Mouse (Mus musculus): ENCODE results near the gene Gjd3. TPM values are rescaled to one million over a fixed set of nuclear protein-coding genes. Genes with fewer than 3 reads are reported as not detected.
A peak's percentile ranks its signal among the peaks of the same experiment; 100 is the strongest.

Gene Gjd3
- polyA plus RNA-seq, 1 experiment: 0.56 TPM

GRCm38 (mm10) chr11:98963191-98964021, 19.4 kb downstream of the Gjd3 start:
- peak overlapping the region; percentile 33 for H3K4me3 ChIP-seq (ENCODE audit: extremely low read depth, insufficient read depth, insufficient read length)
- peaks cover 15% of the 10 kb centered on the region for H3K36me3 ChIP-seq (ENCODE audit: control insufficient read depth, insufficient read depth, low read length)
- WGBS: 4% methylated on average over 32 of the region's 32 CpGs
- DNase-seq (ENCODE audit: low read depth in 1 of 2, low spot score in 2 of 2): peak in 1 of 2 experiments; percentile 57
- H3K4me1 ChIP-seq (ENCODE audit: control insufficient read depth, insufficient read depth, insufficient read length): peaks cover 44% of the 10 kb centered on the region
- H3K27ac ChIP-seq (ENCODE audit: insufficient read depth, low read length): peak overlapping the region; percentile 45; the same call in 1 of the 2 replicates
- H3K27me3 ChIP-seq (ENCODE audit: control insufficient read depth, insufficient read depth, low read length): no peaks in the 10 kb centered on the region
- TF ChIP-seq CTCF (IDR thresholded peaks at IDR 0.05; ENCODE audit: extremely low read depth, insufficient read depth, insufficient read length, insufficient replicate concordance) (no peak), POLR2A (IDR thresholded peaks at IDR 0.05; ENCODE audit: low read depth, low read length) (no peak)

- TF ChIP-seq CTCF (IDR thresholded peaks at IDR 0.05; ENCODE audit: extremely low read depth, insufficient read depth, insufficient read length, insufficient replicate concordance) (no peak), POLR2A (IDR thresholded peaks at IDR 0.05; ENCODE audit: low read depth, low read length) (no peak)
- H3K4me1 ChIP-seq (ENCODE audit: control insufficient read depth, insufficient read depth, insufficient read length): peaks cover 44% of the 10 kb centered on the region
- DNase-seq (ENCODE audit: low read depth in 1 of 2, low spot score in 2 of 2): no peak
- peaks cover 8% of the 10 kb centered on the region for H3K36me3 ChIP-seq (ENCODE audit: control insufficient read depth, insufficient read depth, low read length)
- 48% methylated on average over 12 of the region's 12 CpGs for WGBS
- peak overlapping the region; percentile 11; the same call in 1 of the 2 replicates for H3K27ac ChIP-seq (ENCODE audit: insufficient read depth, low read length)
- H3K4me3 ChIP-seq (ENCODE audit: extremely low read depth, insufficient read depth, insufficient read length): no peak overlapping the region; the same call in 1 of the 2 replicates
- H3K27me3 ChIP-seq (ENCODE audit: control insufficient read depth, insufficient read depth, low read length): no peaks in the 10 kb centered on the region
Observed at GRCm38 (mm10) chr11:98962421-98963095, 20.3 kb downstream of the Gjd3 start.

- peak overlapping the region; percentile 4; the same call in 1 of the 2 replicates for H3K4me3 ChIP-seq (ENCODE audit: extremely low read depth, insufficient read depth, insufficient read length)
- no peak for DNase-seq (ENCODE audit: low read depth in 1 of 2, low spot score in 2 of 2)
- 0 out of 2 replicates have a peak overlapping the region, but pooled peaks have one; percentile 62 for H3K27ac ChIP-seq (ENCODE audit: insufficient read depth, low read length)
- WGBS: 22% methylated on average over 8 of the region's 8 CpGs
- H3K36me3 ChIP-seq (ENCODE audit: control insufficient read depth, insufficient read depth, low read length): peaks cover 3% of the 10 kb centered on the region
- H3K4me1 ChIP-seq (ENCODE audit: control insufficient read depth, insufficient read depth, insufficient read length): peaks cover 44% of the 10 kb centered on the region
- no peaks in the 10 kb centered on the region for H3K27me3 ChIP-seq (ENCODE audit: control insufficient read depth, insufficient read depth, low read length)
- TF ChIP-seq POLR2A (IDR thresholded peaks at IDR 0.05; ENCODE audit: low read depth, low read length) (no peak), CTCF (IDR thresholded peaks at IDR 0.05; ENCODE audit: extremely low read depth, insufficient read depth, insufficient read length, insufficient replicate concordance) (no peak)
Observed at GRCm38 (mm10) chr11:98961766-98962165, 21.1 kb downstream of the Gjd3 start.

GRCm38 (mm10) chr11:98961051-98961592, 21.7 kb downstream of the Gjd3 start:
- Histone ChIP-seq H3K36me3 (ENCODE audit: control insufficient read depth, insufficient read depth, low read length) (no peaks in the 10 kb centered on the region; the same call in 1 of the 2 replicates), H3K4me1 (ENCODE audit: control insufficient read depth, insufficient read depth, insufficient read length) (peaks cover 44% of the 10 kb centered on the region), H3K4me3 (ENCODE audit: extremely low read depth, insufficient read depth, insufficient read length) (peak overlapping the region; percentile 62), H3K27ac (ENCODE audit: insufficient read depth, low read length) (peak overlapping the region; percentile 62), H3K27me3 (ENCODE audit: control insufficient read depth, insufficient read depth, low read length) (no peaks in the 10 kb centered on the region)
- WGBS: 28% methylated on average over 18 of the region's 18 CpGs
- DNase-seq (ENCODE audit: low read depth in 1 of 2, low spot score in 2 of 2): no peak
- TF ChIP-seq POLR2A (IDR thresholded peaks at IDR 0.05; ENCODE audit: low read depth, low read length) (no peak), CTCF (IDR thresholded peaks at IDR 0.05; ENCODE audit: extremely low read depth, insufficient read depth, insufficient read length, insufficient replicate concordance) (no peak)

- TF ChIP-seq POLR2A (IDR thresholded peaks at IDR 0.05; ENCODE audit: low read depth, low read length) (no peak), CTCF (IDR thresholded peaks at IDR 0.05; ENCODE audit: extremely low read depth, insufficient read depth, insufficient read length, insufficient replicate concordance) (no peak)
- H3K4me3 ChIP-seq (ENCODE audit: extremely low read depth, insufficient read depth, insufficient read length): peak overlapping the region; percentile 62
- WGBS: under 1% methylated on average over 53 of the region's 53 CpGs
- H3K36me3 ChIP-seq (ENCODE audit: control insufficient read depth, insufficient read depth, low read length): no peaks in the 10 kb centered on the region; the same call in 1 of the 2 replicates
- H3K27me3 ChIP-seq (ENCODE audit: control insufficient read depth, insufficient read depth, low read length): no peaks in the 10 kb centered on the region
- peaks cover 40% of the 10 kb centered on the region for H3K4me1 ChIP-seq (ENCODE audit: control insufficient read depth, insufficient read depth, insufficient read length)
- peak in 1 of 2 experiments; percentile 59 for DNase-seq (ENCODE audit: low read depth in 1 of 2, low spot score in 2 of 2)
- peak overlapping the region; percentile 63 for H3K27ac ChIP-seq (ENCODE audit: insufficient read depth, low read length)
Observed at GRCm38 (mm10) chr11:98960313-98960906, 22.4 kb downstream of the Gjd3 start.

Data from spleen, adult 2 months (tissue).